Mouse (Mus musculus): ENCODE results near the gene Pdcd6.
A peak's percentile ranks its signal among the peaks of the same experiment; 100 is the strongest.

The Pdcd6 gene

GRCm38 (mm10) chr13:74317170-74317849, at the start of gene Pdcd6:
Gene Pdcd6 (minus strand): TSS chr13:74317580.
- DNase-seq = peak; percentile 85 to 86

DNA sequence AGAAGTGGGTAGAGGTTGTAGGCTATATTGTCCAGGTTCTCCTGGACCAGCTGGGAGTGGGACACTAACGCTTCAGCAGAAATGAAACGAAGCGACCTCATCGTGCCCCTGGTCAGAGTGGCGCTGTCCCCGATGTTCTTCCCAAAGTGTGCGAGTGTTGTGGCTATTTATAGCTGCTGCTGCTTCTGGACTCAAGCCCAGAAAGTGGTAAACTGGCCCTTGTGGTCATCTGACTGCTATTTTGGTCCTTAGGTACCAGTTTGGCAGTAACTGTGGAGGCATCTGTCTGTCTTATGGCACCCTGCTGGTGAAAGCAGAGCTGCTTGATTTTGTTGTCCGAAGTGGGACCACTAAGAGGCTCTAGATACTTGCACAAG, 46.5 kb upstream of the Pdcd6 start, which contains the start of gene Lrrc14b:
Gene Lrrc14b (minus strand): TSS at position 147 of the 377 bp plus-strand sequence.
- no peak for DNase-seq

GRCm38 (mm10) chr13:74363176-74363858, 45.9 kb upstream of the Pdcd6 start:
- no peak for DNase-seq

GRCm38 (mm10) chr13:74362218-74362617, 44.8 kb upstream of the Pdcd6 start:
- DNase-seq = peak in 1 of 2 experiments; percentile 13

DNA sequence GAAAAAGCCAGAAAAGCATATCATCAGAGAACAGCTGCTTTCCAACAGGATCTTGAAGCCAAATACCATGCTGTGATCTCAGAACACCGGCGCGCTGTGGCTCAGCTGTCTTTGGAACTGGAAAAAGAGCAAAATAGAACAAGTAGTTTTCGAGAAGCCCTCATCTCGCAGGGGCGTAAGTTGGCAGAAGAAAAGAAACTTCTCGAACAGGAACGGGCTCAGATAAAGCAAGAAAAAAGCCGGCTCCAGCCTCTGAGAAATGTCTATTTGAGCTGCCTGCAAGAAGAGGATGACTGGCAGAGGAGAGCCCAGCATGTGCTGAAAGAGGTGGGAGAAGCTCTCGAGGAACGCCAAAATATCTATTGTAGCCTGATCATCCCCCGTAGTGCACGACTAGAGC, 39.1 kb upstream of the Pdcd6 start:
- DNase-seq = no peak

DNA sequence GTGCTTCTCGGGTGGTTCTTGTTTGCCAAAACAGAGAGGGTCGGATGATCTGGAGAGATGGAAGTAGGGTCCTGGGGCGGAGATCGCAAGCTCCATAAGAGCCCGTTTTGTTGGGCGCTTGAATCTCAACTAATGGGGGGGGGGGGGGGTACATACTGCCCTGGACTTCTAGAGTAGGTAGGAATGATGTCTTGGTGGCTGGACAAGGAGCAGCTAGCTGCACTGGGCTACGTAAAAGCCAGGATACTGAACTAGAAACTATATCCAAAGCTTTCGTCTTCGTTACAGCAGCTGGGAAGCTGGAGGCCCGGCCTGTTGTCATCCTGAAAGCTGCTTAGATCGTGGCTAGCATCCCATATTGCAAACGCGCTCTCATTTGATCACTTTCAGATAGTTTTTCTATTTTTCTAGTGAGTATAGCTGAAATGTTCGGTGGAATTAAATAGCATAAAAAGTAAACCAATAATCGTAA, 33.1 kb upstream of the Pdcd6 start:
- no peak for DNase-seq

DNA sequence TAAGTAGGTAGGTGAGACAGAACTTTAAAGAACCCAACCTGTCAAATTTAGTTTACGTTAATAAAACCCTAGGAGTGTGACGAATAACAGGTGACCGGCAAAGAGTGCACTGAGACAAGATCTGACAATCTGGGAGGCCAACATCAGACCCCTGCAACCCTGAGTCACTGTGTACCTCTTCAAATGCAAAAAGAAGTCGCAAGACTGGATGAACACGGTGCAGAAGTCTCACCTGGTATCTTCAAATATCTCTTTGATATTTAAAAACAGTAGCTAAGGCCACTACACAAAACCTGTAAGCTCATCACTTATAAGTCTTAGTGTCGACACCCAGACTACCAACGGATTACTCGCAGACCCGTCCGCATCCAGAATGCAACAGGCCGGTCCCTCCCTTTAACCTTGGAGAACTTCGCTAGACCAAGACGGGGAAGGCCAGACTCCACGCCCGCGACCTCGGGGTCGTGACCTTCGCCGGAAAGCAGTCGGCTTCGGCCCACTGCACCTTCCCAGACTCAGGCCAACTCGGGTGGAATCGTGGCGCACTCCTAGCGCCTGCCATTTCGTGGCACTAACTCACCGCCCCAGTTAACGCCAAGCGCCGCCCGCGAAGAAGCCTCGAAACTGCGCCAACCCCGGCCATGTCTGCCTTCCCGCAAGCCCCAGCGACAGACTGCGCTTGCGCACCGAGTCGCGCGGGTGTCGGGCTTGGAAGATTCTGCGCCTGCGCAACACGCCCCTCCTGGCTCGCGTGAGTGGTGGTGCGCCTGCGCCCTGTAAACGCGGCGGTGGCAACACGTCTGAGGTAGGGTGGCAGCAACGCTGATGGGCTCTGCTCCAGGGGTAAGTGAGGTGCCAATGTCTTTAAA, 32.4 kb upstream of the Pdcd6 start, which contains the start of the genes Sdha and Ccdc127:
Gene Sdha (minus strand): TSS at position 715 of the 869 bp plus-strand sequence.
Gene Ccdc127 (plus strand): TSS at position 744 of the 869 bp plus-strand sequence.
- peak; percentile 95 for DNase-seq

DNA sequence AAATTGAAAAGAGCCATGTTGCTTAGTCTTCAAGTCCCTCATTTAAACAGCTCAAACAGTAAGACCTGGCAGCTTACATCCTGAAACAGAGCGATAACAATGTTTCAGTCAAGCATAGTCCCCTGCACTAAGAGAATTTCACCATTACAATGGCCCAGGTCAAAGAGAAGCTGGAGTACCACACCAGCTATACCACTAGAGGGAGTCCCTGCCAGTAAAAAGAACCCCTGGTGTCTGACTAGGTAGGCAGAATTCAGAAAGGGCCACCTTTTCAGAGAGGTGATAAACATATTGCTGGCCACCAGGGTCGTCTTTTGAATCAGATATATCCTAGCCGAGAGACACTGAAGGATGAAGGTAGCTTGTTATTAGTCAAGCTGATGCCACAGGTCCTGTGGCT, 23.7 kb upstream of the Pdcd6 start:
- peak; percentile 70 to 76 for DNase-seq

DNA sequence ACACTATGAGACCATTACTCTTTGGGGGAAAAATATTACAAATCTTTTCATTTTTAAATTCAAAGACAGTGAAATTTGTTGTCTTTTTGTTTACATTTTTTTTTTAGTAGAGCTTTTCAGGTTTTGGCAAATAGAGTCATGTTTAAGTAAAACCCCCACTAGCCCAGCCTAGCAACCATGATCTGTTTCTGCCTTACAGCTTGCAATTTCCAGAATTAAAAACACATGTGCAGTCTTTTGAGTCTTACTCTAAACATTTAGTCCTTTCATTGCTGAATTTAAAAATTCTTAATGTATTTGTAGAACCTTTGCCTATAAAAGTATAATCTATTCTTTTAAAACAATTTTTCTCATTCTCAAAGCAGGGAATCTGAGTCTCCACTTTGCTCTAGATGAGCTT, 11.9 kb upstream of the Pdcd6 start:
- no peak for DNase-seq

- no peak for DNase-seq
Observed at GRCm38 (mm10) chr13:74316789-74317169, 601 bp downstream of the Pdcd6 start.

- no peak for DNase-seq
Observed at GRCm38 (mm10) chr13:74316386-74316785, 994 bp downstream of the Pdcd6 start.

- DNase-seq = no peak
Observed at GRCm38 (mm10) chr13:74314616-74315015, 2.8 kb downstream of the Pdcd6 start.

- DNase-seq = no peak
Observed at GRCm38 (mm10) chr13:74305780-74306179, 11.6 kb downstream of the Pdcd6 start.

- DNase-seq = no peak
Observed at GRCm38 (mm10) chr13:74305380-74305779, 12.0 kb downstream of the Pdcd6 start.

GRCm38 (mm10) chr13:74302050-74303037, 15.0 kb downstream of the Pdcd6 start:
- DNase-seq = peak in 1 of 2 experiments; percentile 8

- DNase-seq = no peak
Observed at GRCm38 (mm10) chr13:74301607-74301984, 15.8 kb downstream of the Pdcd6 start.

- peak; percentile 65 to 67 for DNase-seq
Observed at GRCm38 (mm10) chr13:74300925-74301606, 16.3 kb downstream of the Pdcd6 start.

DNA sequence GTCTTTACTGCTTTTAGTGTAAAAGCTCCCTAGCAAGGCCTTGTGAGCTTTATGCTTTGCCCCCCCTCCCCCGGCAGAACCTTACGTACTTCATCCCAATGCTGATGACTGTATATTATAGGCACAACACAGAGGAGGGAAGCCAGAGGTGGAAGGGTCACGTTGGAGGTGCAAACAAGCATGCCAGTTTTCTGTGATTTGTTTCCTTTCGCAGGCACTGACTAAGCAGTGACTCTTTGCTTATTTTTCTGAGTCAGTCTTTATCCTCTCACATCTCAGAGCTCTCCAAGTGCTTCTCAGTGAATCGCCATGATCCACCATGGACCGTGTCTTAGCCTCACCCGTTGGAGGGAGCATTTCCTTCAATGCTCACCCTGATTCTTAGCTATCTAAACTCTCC, 21.0 kb downstream of the Pdcd6 start:
- DNase-seq = no peak

GRCm38 (mm10) chr13:74292167-74292566, 25.2 kb downstream of the Pdcd6 start, which contains the start of gene Ahrr:
Gene Ahrr (minus strand): TSS chr13:74292331.
- peak in 1 of 2 experiments; percentile 7 for DNase-seq

DNA sequence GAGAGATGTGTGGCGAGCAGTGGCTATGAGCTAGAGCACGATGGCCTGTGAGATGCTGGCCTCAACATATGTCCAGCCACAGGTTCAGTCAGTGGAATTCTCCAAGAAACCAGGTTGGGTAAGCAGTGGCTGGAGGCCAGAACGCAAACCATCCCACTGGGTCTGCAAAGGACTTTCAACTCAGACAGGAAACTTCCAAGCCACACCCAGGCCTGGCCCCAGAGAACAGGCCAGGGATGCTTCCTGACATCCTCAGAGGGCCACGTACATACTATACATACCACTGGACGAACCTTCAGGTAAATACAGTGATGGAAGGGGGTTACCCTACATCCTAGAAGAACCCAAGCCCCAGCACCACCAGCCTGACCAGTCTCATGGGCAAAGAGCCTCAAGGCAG, 27.7 kb downstream of the Pdcd6 start:
- no peak for DNase-seq

- no peak for DNase-seq
Observed at GRCm38 (mm10) chr13:74282299-74282698, 35.1 kb downstream of the Pdcd6 start.
